Mouse (Mus musculus): Measurements from ENCODE around the gene Txnrd2. TPM values are rescaled to one million over a fixed set of nuclear protein-coding genes. Genes with fewer than 3 reads are reported as not detected.

Gene Txnrd2
- total RNA-seq, 2 experiments from 2014 or later = 82.3 to 145 TPM

DNA sequence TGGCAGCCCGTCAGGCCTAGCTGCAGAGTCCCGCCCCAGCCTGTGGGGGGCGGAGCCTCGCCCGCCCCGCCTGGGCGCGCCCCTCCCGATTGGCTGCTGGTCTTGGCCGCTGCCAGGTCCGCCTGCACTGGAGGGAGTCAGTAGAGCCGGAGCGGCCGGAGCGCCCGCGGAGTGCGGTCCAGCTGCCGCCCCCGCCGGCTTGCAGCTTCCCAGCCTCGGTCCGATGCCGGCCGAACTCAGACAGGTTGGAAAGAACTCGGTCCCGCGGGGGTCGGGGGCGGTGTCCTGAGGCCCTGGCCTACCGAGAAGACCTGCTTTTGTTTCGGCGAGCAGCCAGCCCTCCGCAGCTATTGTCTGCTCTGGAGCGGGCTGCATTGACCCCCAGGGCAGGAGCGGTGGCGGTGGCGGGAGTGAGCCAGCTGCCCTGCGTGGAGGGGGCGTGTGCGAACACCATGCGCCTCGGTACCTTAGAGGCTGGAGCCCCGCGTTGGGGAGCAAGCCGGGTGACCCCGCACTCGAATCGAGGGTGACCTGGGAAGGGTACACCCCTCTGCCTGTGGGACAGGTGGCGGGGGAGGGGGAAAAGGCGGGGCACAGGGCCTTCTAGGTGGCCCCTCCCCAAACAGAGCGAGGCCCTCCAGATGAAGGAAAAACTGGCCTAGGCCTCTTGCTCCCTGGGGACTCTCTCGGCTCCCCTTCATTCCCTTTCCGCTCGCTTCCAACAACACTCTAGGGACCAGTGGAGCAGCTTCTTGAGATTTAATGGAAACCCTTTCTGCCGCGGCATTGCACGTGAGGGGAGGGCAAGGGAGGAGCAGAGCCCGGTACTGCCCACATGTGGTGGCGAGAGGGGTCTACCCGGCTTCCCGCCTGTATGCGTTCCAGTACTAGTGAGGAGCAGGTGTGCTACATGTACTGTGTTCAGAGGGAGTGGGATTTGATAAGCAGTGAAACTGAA, 33.4 kb upstream of the Txnrd2 start:
- ATAC-seq (replicated peaks; ENCODE audit: low FRiP score, low TSS enrichment, poor library complexity, severe bottlenecking) = peak; percentile 67

DNA sequence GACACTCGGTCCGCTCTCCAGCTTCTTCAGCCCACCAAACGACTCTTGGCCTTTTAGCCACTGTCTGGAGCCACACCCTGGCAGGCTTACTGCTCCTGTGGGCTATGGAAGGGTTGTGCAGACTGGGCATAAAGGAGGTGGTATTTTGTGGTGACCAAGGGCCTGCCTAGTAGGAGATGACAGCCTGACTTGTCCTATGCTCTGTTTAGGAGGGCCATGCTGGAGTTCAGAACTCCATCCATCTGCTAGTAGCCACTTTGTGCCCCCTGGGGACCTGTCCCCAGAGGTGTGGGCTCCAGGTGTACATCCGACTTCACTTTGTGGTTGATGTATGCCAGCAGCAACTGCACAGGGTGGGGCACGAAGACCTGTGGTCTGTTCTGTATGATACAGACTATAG, 32.6 kb upstream of the Txnrd2 start:
- ATAC-seq (replicated peaks; ENCODE audit: low FRiP score, low TSS enrichment, poor library complexity, severe bottlenecking) = no peak

DNA sequence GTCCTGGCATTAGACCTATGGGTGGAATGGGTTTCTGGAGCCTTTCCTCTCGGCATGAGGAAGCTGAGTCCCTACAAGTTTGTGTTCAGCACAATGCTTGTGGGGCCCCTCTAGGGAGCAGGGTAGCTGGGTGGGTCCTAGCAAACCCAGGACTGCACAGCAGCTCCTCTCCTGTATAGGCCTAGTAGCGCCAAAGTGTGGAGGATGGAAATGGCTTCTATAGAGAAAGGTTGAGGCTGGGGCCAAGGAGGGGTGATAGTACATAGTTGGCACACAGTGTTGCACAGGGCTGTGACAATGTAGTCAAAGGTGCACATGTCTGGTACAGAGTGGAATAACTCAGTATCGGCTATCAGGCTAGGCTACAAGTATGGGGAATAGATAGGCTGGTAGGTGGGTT, 32.1 kb upstream of the Txnrd2 start:
- ATAC-seq (replicated peaks; ENCODE audit: low FRiP score, low TSS enrichment, poor library complexity, severe bottlenecking) = no peak

DNA sequence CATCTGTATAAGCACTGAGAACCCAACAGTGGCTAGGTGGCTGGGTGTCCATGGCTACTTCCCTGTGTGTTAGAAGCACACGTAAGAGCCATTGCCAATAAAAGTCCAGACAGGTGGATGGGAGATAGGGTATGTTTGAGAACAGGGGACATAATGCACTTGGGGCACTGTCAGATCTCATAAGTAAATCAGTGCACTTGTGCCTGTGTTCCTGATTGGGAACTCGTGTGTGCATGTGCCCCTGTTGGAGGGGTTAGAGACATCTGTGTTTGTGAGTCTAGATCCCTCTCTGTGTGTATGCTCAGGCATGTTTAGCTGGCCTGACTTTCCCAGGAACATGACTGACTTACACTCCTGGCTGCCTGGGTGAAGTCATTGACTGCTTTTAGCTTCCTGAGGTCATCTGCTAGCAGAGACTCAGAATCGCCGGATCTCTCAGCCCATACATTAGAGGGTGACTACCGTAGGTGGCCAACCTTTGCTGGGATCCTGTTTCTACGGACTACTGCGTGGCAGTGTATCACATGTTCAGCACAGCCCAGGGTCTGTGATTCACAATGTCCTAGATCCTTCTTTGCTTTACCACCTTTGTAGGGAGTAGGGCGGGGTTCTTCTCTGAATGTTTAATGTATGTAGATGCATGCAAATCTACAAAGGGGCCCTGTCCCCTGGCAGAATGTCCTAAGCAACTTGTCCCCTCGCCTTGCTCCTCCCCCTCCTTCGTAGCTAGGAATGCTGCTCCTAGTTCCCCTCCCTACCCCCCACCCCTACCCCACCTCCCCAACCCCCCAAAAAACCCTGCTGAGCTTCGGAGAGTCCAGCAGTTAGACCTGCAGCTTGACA, 31.2 kb upstream of the Txnrd2 start:
- ATAC-seq (replicated peaks; ENCODE audit: low FRiP score, low TSS enrichment, poor library complexity, severe bottlenecking) = no peak

DNA sequence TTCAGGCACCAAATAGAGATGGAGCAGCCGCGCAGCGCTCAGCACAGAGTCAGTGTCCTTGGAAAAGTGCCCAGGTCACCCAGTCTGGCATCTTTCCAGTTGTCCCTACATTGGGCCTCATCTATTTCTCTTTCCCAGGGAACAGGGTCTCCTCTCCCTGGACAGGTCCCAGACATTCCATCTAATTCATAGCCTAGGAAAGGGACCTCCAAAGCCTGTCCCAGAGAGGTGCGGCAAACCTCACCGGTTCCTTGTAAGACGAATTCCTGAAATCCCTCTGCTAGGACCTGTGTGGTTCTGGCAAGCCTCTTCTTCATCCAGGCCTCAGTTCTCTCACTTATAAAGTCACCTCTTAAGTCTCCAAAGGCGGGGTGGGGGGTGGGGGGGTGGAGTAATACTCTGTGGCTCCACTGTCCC, 30.6 kb upstream of the Txnrd2 start:
- no peak for ATAC-seq (replicated peaks; ENCODE audit: low FRiP score, low TSS enrichment, poor library complexity, severe bottlenecking)

DNA sequence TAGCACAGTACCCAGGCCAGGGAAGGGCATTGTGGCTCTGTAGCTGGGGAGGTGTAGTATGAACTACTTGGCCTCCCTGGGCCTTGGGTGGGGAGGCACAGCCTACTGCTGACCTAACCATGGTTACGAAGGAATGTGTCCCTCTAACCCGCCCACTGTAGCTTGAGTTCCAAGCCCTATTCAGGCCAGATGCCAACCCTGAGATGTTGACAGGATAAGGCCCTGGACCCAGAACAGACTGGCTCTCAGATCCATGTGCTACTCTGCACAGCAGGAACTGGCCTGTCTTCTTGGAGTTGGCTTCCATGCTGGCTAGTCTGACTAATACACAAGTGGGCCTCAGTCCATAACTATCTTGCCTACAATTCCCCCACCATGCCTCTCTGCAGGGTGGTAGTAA, 30.0 kb upstream of the Txnrd2 start:
- ATAC-seq (replicated peaks; ENCODE audit: low FRiP score, low TSS enrichment, poor library complexity, severe bottlenecking) = no peak

DNA sequence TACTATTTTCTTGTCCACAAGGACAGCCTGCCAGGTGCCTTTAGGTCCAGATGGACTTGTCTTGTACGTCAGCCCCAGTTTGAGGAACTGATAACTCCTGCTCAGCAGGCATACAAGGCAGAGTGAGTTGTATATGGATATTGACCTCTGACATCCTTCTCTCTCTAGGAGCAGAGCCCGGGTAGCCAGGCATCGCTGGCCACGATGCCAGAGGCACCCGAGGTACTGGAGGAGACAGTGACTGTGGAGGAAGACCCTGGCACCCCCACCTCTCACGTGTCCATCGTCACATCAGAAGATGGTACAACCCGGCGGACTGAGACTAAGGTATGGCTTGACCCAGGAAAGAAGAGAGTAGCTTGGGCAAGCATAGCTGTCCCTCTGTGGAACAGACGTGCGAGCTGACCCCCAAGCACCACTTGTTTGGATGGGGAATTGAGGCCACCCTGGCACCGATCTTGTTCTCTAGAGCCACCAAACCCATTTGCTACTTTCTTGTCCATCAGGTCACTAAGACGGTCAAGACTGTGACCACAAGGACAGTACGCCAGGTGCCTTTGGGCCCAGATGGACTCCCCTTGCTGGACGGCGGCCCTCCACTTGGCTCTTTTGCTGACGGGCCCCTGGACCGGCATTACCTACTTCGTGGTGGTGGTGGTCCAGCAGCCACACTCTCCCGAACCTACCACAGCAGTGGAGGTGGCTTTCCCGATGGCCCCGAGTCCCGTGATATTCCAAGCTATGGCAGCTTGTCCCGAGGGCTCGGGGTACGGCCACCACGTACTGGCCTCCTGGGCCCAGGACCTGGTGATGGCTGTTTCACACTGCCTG, 29.2 kb upstream of the Txnrd2 start:
- no peak for ATAC-seq (replicated peaks; ENCODE audit: low FRiP score, low TSS enrichment, poor library complexity, severe bottlenecking)

DNA sequence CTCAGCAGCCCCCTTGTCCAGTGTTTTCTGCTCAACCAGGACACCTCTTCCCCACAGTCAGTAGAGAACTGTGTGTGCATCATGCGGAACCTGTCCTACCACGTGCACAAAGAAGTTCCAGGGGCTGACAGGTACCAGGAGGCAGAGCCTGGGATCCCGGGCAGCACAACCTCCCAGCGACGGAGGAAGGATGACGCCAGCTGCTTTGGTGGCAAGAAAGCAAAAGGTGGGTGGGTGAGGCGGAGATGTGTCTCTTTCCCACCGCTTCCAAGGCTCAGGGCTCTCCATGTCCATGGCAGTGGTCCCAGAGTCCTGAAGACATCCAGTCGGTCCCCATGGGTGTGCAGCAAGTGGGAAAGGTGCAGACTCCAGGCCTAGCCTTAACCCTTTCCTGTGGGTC, 26.2 kb upstream of the Txnrd2 start:
- no peak for ATAC-seq (replicated peaks; ENCODE audit: low FRiP score, low TSS enrichment, poor library complexity, severe bottlenecking)

DNA sequence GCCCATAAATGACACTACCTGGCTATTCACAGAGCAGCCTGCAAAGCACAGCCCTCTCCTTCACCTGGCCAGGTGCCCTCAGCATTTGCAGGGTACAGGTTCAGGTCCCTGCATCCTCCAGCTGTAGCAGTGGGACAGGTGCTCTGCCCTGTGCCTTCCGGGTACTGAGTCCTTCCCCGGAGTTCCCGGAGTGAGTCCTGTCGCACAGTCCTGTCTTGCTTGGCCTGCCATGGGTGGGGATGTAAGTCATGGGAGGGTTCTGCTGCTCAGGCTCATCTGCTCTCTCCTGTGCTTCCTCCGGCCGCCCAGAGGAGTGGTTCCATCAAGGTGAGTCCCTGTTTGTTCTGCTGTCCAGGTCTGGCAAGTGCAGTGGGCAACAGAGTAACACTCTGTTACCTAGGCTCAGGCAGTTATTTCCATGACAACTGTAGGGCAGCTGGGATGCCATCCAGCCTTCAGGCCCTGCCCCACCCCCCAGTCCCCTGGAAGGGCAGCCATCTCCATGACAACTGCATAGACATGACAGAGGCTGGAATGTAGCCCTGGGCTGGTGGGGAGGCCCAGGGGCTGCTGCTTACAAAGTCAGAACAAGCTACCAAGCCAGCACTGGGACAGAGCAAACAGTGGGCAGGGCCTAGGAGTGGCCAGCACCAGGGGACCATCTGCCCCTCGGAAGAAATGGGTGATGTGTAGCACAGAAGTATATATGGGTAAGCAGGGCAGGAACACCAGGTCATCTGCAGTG, 25.5 kb upstream of the Txnrd2 start:
- no peak for ATAC-seq (replicated peaks; ENCODE audit: low FRiP score, low TSS enrichment, poor library complexity, severe bottlenecking)

DNA sequence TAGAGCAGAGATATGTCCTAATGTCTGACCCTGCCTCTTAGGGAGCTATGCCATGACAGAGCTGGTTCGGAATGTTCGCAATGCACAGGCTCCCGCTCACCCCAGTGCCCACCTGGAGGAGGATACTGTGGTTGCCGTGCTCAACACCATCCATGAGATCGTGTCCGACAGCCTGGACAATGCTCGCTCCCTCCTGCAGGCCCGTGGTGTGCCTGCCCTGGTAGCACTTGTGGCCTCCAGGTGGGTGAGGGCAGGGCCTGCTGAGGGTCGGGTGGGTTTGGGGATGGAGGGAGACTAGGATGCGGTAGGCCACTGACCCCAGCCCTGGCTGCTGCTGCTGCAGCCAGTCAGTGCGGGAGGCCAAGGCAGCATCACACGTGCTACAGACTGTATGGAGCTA, 22.9 kb upstream of the Txnrd2 start:
- no peak for ATAC-seq (replicated peaks; ENCODE audit: low FRiP score, low TSS enrichment, poor library complexity, severe bottlenecking)

DNA sequence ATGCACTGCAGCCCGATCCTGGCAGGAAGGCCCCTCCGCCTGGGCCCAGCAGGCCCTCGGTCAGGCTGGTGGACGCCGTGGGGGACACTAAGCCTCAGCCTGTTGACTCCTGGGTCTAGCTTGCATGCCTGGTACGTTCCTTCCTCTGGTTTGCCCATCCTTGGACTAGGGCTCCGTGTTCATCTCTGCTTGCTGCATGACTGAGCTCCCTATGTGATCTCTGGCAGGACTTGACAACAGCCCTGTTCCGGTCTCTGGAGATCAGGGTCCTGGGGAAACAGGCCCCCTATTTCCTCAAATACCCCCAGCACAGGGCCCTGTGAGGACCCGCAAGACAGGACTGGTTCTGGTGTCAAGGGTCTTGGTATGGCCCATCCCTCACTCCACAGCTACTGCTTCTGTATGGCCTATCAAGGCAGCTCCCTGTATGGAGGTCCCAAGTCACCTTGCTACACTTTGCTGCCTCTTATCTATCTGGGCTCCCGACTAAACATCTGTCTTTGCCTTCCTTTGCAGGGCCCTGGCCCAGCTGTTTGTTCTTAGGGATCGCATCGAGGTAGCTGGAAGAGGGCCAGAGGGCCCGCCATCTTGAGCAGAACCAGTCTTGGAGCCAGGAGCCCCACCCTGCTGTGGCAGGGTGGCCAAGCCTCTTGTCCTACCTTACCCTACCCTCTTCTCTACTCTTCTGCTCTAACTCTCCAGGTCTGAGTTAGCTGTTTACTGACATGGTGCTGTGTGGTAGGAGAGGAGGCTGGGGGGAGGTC, 20.9 kb upstream of the Txnrd2 start:
- ATAC-seq (replicated peaks; ENCODE audit: low FRiP score, low TSS enrichment, poor library complexity, severe bottlenecking) = peak; percentile 52

DNA sequence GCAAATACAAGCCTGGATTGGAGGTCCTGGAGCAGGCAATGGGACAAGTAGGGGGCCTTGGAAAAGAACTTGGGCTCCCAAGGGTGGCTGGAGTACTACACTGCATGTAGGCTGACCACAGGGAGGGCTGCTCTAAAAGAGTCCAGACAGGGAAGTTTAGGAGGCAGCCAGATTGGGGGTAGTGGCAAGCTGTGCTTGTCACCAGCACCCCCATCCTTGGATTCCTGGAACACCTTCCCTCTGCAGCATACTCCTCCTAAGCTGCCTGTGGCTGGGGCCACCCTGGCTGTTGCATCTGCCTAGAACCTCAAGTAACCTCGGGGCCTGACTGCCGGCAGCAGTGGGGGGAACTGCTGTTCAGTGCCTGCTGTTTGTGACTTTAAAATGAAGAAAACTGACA, 20.3 kb upstream of the Txnrd2 start:
- 0 out of 2 replicates have a peak, but pooled peaks have one; percentile 1 for ATAC-seq (replicated peaks; ENCODE audit: low FRiP score, low TSS enrichment, poor library complexity, severe bottlenecking)

DNA sequence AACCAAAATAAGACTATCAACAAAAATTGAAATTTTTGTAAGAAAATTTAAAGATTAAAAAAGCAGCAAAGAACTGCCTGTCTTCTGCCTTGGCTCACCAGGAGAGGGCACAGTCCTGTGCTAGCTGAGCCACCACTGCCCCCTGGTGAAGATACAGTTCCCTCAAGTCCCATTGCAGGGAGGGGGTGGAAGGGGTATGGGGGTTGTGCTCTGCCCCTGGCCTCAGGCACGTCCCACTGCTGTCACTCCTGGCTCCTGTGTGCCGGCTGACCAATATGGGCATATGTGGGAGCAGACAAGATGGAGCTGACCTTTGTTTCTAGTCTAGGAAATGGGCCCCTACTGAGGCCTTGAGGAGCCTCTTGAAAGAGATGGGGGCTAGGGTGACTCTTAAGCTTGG, 19.9 kb upstream of the Txnrd2 start:
- ATAC-seq (replicated peaks; ENCODE audit: low FRiP score, low TSS enrichment, poor library complexity, severe bottlenecking) = peak; percentile 53

DNA sequence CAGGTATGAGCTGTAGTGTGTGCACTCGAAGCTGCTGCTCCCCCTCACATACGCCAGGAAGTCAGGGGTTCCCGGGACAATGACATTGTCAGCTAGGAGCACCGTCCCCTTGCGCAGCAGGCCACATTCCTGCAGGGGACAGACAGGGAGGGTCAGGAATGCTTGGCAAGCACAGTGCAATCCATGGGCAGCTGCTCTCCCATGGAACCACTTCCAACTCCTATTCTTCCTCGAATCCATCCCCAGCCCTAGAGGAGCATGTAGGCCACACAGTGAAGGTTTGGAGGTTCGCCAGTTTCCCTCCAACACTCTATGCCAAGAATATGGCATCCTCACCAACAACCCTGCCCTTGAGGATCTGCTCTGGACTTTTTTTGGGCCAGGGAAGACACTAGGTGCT, 18.3 kb upstream of the Txnrd2 start:
- ATAC-seq (replicated peaks; ENCODE audit: low FRiP score, low TSS enrichment, poor library complexity, severe bottlenecking) = no peak

DNA sequence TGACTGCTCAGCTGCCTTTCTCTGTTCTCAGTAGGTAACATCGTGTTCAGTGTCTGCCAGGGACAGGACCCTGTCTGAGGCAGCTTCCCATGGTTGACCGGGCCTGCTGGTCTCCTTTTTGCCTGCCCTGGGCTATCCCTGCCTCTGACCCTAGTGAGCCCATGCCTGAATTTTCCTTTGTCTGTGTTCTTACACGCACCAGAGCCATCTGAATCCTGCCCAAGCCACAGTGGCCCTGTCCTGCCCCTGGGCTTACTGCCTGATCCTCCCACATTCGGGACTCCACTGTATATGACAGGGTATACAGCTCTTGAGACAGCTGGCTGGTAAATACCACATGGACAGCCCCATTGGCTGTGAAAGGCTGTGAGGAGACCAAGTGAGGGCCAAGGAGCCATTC, 16.4 kb upstream of the Txnrd2 start:
- no peak for ATAC-seq (replicated peaks; ENCODE audit: low FRiP score, low TSS enrichment, poor library complexity, severe bottlenecking)

DNA sequence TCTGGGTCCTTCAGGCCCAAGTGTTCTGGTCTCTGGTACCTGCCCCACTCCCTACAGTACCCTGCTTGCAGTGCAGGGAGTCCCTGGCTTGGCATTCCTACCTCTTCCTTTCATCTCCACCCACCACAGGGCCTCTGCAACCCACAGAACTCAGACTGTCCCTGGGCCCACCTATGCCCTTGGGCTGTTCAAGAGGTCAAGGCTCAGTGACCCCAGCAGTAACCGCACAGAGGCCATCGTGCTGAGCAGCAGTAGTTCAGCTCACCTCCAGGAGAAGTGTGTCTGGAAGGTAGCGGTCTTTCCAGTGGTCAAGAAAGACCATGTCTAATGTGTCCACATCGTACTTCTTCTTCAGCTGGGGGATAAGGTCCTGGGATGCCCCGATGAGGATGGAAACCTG, 15.8 kb upstream of the Txnrd2 start:
- no peak for ATAC-seq (replicated peaks; ENCODE audit: low FRiP score, low TSS enrichment, poor library complexity, severe bottlenecking)

DNA sequence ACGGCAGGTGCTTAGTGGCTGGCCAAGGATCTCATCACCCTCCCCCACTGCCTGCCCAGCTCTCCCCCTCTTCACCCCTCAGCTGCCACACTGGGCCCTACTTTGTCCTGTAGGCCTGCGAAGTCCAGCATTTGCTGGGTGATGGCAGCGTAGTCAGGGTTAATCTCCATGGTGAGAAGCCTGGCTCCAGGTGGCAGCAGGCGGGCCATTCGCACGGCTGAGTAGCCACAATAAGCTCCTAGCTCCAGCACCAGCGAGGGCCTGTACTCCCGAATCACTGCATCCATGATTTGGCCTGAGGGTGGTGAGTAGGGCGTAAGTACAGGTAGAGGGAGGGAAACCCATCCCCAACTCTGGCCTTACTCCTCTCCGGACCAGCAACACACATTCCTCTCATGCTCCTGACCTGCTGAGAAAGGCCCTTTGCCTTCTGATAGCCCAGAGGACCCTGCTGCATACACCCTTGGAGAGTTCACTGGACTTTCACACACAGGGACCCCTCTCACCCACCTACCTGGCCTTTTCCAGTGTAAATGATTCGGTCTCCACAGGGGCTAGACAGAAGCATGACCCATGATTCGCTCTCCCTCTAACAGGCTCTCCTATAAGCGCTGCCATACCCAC, 15.0 kb upstream of the Txnrd2 start:
- no peak for ATAC-seq (replicated peaks; ENCODE audit: low FRiP score, low TSS enrichment, poor library complexity, severe bottlenecking)

Measured in megakaryocyte-erythroid progenitor cell, adult 5-6 weeks (primary cell).